ENCODE assay signal across 11 mouse cellular contexts in the genomic region with DNA sequence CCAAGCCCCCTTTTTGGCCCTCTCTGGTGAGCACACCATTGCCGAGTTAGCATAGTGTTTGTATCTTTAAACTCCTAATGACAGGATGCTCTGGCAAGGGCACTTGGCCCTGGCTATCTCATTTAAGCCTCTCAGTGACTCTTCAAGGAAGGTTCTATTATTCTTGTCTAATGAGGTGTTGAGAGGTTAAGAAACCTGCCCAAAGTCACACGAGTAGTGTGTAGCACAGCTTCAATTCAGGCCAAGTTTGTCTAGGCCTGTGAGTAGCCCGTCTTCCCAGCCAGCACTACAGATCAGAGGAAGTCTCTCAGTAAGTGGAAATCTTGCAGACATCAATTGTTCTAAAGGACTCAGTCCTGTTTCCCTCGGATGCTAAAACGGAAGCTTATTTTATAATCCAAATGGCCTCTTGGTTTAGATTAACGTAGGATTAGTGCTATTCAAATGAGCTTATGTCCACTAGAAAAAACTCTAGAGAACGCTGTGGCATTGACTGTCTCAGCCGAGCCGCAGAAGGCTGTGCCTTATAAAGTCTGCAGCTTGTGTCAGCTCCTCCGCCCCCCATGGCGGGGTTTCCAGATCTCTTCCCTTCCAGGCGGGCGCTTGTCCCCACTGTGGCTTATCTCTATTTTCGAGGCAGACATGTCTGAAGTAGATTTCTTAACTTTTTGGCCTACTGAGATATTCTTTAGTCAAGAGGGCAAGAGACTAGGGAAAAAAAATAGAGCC. TPM values are rescaled to one million over a fixed set of nuclear protein-coding genes. Genes with fewer than 3 reads are reported as not detected.
DNase-seq lines count a peak whose midpoint lies in the region; ATAC-seq lines count a peak whose summit lies in the region.
"Had no signal": no experiment of that assay in that cellular context is flagged by ENCODE, and none has a peak within 500 bp of the region (broad histone marks: within the 10 kb centered on the region; RNA-seq: fewer than 3 reads in every experiment).

No protein-coding gene starts in this region.

- H3K9me3 ChIP-seq in heart, embryonic 11.5 days (replicated peaks; ENCODE audit: control insufficient read depth, low read length) = no peaks in the 10 kb centered on the region
- no peaks in the 10 kb centered on the region for H3K9me3 ChIP-seq in midbrain, embryonic 11.5 days (ENCODE audit: control insufficient read depth, low read length)
- H3K9me3 ChIP-seq in midbrain, embryonic 10.5 days (replicated peaks) = no peaks in the 10 kb centered on the region

- 41% methylated on average over 14 of the region's 14 CpGs for WGBS in heart, embryonic 11.5 days (ENCODE audit: insufficient replicate concordance)
- WGBS in midbrain, embryonic 11.5 days = 45% methylated on average over 14 of the region's 14 CpGs
- WGBS in midbrain, embryonic 10.5 days = 56% methylated on average over 14 of the region's 14 CpGs

- DNase-seq in heart, adult 8-10 months (ENCODE audit: low spot score) = no peak
- peak; percentile 80 for DNase-seq in midbrain, embryonic 11.5 days (ENCODE audit: low spot score, missing footprints)
- no peak for DNase-seq in midbrain, embryonic 10.5 days (ENCODE audit: low spot score)
- no peak for DNase-seq in spleen, postnatal 14 days (ENCODE audit: low spot score in 2 of 2)
- DNase-seq in frontal cortex, postnatal 14 days (ENCODE audit: low spot score in 2 of 2) = no peak
- DNase-seq in embryo, embryonic 10 days (ENCODE audit: low spot score) = no peak
- DNase-seq: kidney, postnatal 10 days had no signal

- no peak overlapping the region for H3K4me3 ChIP-seq in heart, embryonic 11.5 days (ENCODE audit: low read depth, low read length)
- no peak overlapping the region for H3K4me3 ChIP-seq in midbrain, embryonic 11.5 days (ENCODE audit: low read depth, low read length)
- H3K4me3 ChIP-seq in midbrain, embryonic 10.5 days = no peak overlapping the region
- H3K4me3 ChIP-seq: forebrain, embryonic 10.5 days had no signal

- 0 out of 2 replicates have a peak overlapping the region, but pooled peaks have one; percentile 10 for H3K9ac ChIP-seq in heart, embryonic 11.5 days (ENCODE audit: low read depth, low read length)
- no peak overlapping the region for H3K9ac ChIP-seq in midbrain, embryonic 11.5 days (ENCODE audit: low read length)

- peaks cover 27% of the 10 kb centered on the region for H3K4me1 ChIP-seq in heart, embryonic 11.5 days (ENCODE audit: control insufficient read depth, insufficient read depth, low read length)
- peaks cover 8% of the 10 kb centered on the region for H3K4me1 ChIP-seq in midbrain, embryonic 11.5 days (ENCODE audit: control insufficient read depth, insufficient read depth, low read length)
- peaks cover 41% of the 10 kb centered on the region for H3K4me1 ChIP-seq in midbrain, embryonic 10.5 days

- no peak overlapping the region; the same call in 1 of the 2 replicates for H3K4me2 ChIP-seq in heart, embryonic 11.5 days
- H3K4me2 ChIP-seq in midbrain, embryonic 11.5 days = no peak overlapping the region

- no peak for ATAC-seq in heart, embryonic 11.5 days (replicated peaks; ENCODE audit: insufficient number of reproducible peaks, low FRiP score, low TSS enrichment)
- ATAC-seq in midbrain, embryonic 11.5 days (ENCODE audit: low FRiP score) = no peak
- peak; percentile 54 for ATAC-seq in megakaryocyte progenitor cell, adult 5-6 weeks (replicated peaks; ENCODE audit: poor library complexity)
- ATAC-seq: activated CD4-positive, CD25-positive, alpha-beta regulatory T cell, adult 4 months had no signal

- H3K27me3 ChIP-seq in heart, embryonic 11.5 days (ENCODE audit: control insufficient read depth, insufficient read depth, low read length) = no peaks in the 10 kb centered on the region
- H3K27me3 ChIP-seq in midbrain, embryonic 11.5 days (ENCODE audit: control insufficient read depth, insufficient read depth, low read length) = no peaks in the 10 kb centered on the region
- H3K27me3 ChIP-seq in midbrain, embryonic 10.5 days (ENCODE audit: low read depth, poor library complexity, severe bottlenecking) = peaks cover 17% of the 10 kb centered on the region; the same call in 1 of the 2 replicates

- no peaks in the 10 kb centered on the region for H3K36me3 ChIP-seq in heart, embryonic 11.5 days (ENCODE audit: control insufficient read depth, insufficient read depth, low read length)
- no peaks in the 10 kb centered on the region for H3K36me3 ChIP-seq in midbrain, embryonic 11.5 days (ENCODE audit: control insufficient read depth, insufficient read depth, low read length)
- H3K36me3 ChIP-seq in midbrain, embryonic 10.5 days = peaks cover 11% of the 10 kb centered on the region; the same call in 1 of the 2 replicates

- peak overlapping the region; percentile 22; the same call in 1 of the 2 replicates for H3K27ac ChIP-seq in heart, embryonic 11.5 days (ENCODE audit: low read depth, low read length)
- no peak overlapping the region; the same call in 1 of the 2 replicates for H3K27ac ChIP-seq in midbrain, embryonic 11.5 days (ENCODE audit: low read depth, low read length)
- no peak overlapping the region for H3K27ac ChIP-seq in midbrain, embryonic 10.5 days (replicated peaks)
- H3K27ac ChIP-seq: forebrain, embryonic 10.5 days had no signal

RNA-seq across cellular contexts. Expression of a gene that starts 11.3 kb away (rescaled TPM):
- 4.9 and 6.1 TPM in 2 replicates for polyA plus RNA-seq in heart, embryonic 11.5 days (2014; fragmentation: Nextera tagmentation; extraction: Ambion mirVana)
- 10 to 100 TPM; 25.5 to 43.7 (median 29.9) TPM for total RNA-seq in heart, adult 8-10 months (2022)
- 11.6 and 11.7 TPM in 2 replicates for polyA plus RNA-seq in midbrain, embryonic 11.5 days (2014; fragmentation: Nextera tagmentation; extraction: Ambion mirVana)
- 6.8 and 8.7 TPM in 2 replicates for polyA plus RNA-seq in midbrain, embryonic 10.5 days (2016; fragmentation: Nextera tagmentation; extraction: Ambion mirVana)
- 58.0 and 60.4 TPM in 2 replicates for total RNA-seq in megakaryocyte progenitor cell, adult 5-6 weeks (2015)
- 28.3 and 30.2 TPM in 2 replicates for total RNA-seq in megakaryocyte progenitor cell, adult 5-6 weeks (2017)
